Mouse (Mus musculus): ENCODE measurements around the gene Adgrv1. TPM values are rescaled to one million over a fixed set of nuclear protein-coding genes. Genes with fewer than 3 reads are reported as not detected.

The Adgrv1 gene
- polyA plus RNA-seq, 1 experiment from 2014 or later, result 16.7 TPM

- Histone ChIP-seq H3K4me2 (ENCODE audit: low read length) (no peak overlapping the region), H3K9ac (replicated peaks; ENCODE audit: low read length) (no peak overlapping the region), H3K36me3 (ENCODE audit: control insufficient read depth, insufficient read depth, low read length) (no peaks in the 10 kb centered on the region), H3K4me1 (ENCODE audit: control insufficient read depth, insufficient read depth, low read length) (no peaks in the 10 kb centered on the region), H3K27ac (replicated peaks; ENCODE audit: low read depth, low read length) (no peak overlapping the region), H3K9me3 (ENCODE audit: control insufficient read depth, low read length) (no peaks in the 10 kb centered on the region), H3K4me3 (replicated peaks; ENCODE audit: low read depth, low read length) (no peak overlapping the region), H3K27me3 (ENCODE audit: control insufficient read depth, insufficient read depth, low read length) (no peaks in the 10 kb centered on the region)
- 77% methylated on average over 4 of the region's 4 CpGs for WGBS
- DNase-seq (no peak), ATAC-seq (ENCODE audit: low FRiP score, low TSS enrichment) (no peak)
Measured at GRCm38 (mm10) chr13:81133336-81133735, 499.6 kb downstream of the Adgrv1 start.

- H3K4me3 ChIP-seq (replicated peaks; ENCODE audit: low read depth, low read length), result no peak overlapping the region
- H3K4me1 ChIP-seq (ENCODE audit: control insufficient read depth, insufficient read depth, low read length), result no peaks in the 10 kb centered on the region
- no peaks in the 10 kb centered on the region for H3K27me3 ChIP-seq (ENCODE audit: control insufficient read depth, insufficient read depth, low read length)
- DNase-seq (no peak), ATAC-seq (ENCODE audit: low FRiP score, low TSS enrichment) (no peak)
- no peak overlapping the region for H3K27ac ChIP-seq (replicated peaks; ENCODE audit: low read depth, low read length)
- H3K36me3 ChIP-seq (ENCODE audit: control insufficient read depth, insufficient read depth, low read length), result no peaks in the 10 kb centered on the region
- WGBS, result 77% methylated on average over 5 of the region's 5 CpGs
- H3K9me3 ChIP-seq (ENCODE audit: control insufficient read depth, low read length), result no peaks in the 10 kb centered on the region
- H3K4me2 ChIP-seq (ENCODE audit: low read length), result no peak overlapping the region
- H3K9ac ChIP-seq (replicated peaks; ENCODE audit: low read length), result no peak overlapping the region
Measured at GRCm38 (mm10) chr13:81132691-81133090, 500.3 kb downstream of the Adgrv1 start.

- Histone ChIP-seq H3K36me3 (ENCODE audit: control insufficient read depth, insufficient read depth, low read length) (no peaks in the 10 kb centered on the region), H3K9ac (replicated peaks; ENCODE audit: low read length) (no peak overlapping the region), H3K27ac (replicated peaks; ENCODE audit: low read depth, low read length) (no peak overlapping the region), H3K9me3 (ENCODE audit: control insufficient read depth, low read length) (no peaks in the 10 kb centered on the region), H3K27me3 (ENCODE audit: control insufficient read depth, insufficient read depth, low read length) (no peaks in the 10 kb centered on the region), H3K4me3 (replicated peaks; ENCODE audit: low read depth, low read length) (no peak overlapping the region), H3K4me1 (ENCODE audit: control insufficient read depth, insufficient read depth, low read length) (no peaks in the 10 kb centered on the region), H3K4me2 (ENCODE audit: low read length) (no peak overlapping the region)
- 27% methylated on average over 6 of the region's 6 CpGs for WGBS
- DNase-seq (no peak), ATAC-seq (ENCODE audit: low FRiP score, low TSS enrichment) (no peak)
Measured at GRCm38 (mm10) chr13:81131860-81132259, 501.1 kb downstream of the Adgrv1 start.

GRCm38 (mm10) chr13:81130742-81131524 lies 502.0 kb downstream of the Adgrv1 start:
- Histone ChIP-seq H3K9ac (replicated peaks; ENCODE audit: low read length) (no peak overlapping the region), H3K27me3 (ENCODE audit: control insufficient read depth, insufficient read depth, low read length) (no peaks in the 10 kb centered on the region), H3K4me2 (ENCODE audit: low read length) (no peak overlapping the region), H3K9me3 (ENCODE audit: control insufficient read depth, low read length) (no peaks in the 10 kb centered on the region), H3K4me1 (ENCODE audit: control insufficient read depth, insufficient read depth, low read length) (no peaks in the 10 kb centered on the region), H3K4me3 (replicated peaks; ENCODE audit: low read depth, low read length) (no peak overlapping the region), H3K36me3 (ENCODE audit: control insufficient read depth, insufficient read depth, low read length) (no peaks in the 10 kb centered on the region), H3K27ac (replicated peaks; ENCODE audit: low read depth, low read length) (no peak overlapping the region)
- 66% methylated on average over 4 of the region's 4 CpGs for WGBS
- ATAC-seq (ENCODE audit: low FRiP score, low TSS enrichment), result no peak
- no peak for DNase-seq

GRCm38 (mm10) chr13:81125846-81126245 lies 507.1 kb downstream of the Adgrv1 start:
- Histone ChIP-seq H3K27ac (replicated peaks; ENCODE audit: low read depth, low read length) (no peak overlapping the region), H3K4me2 (ENCODE audit: low read length) (no peak overlapping the region), H3K4me3 (replicated peaks; ENCODE audit: low read depth, low read length) (no peak overlapping the region), H3K9me3 (ENCODE audit: control insufficient read depth, low read length) (no peaks in the 10 kb centered on the region), H3K9ac (replicated peaks; ENCODE audit: low read length) (no peak overlapping the region), H3K27me3 (ENCODE audit: control insufficient read depth, insufficient read depth, low read length) (no peaks in the 10 kb centered on the region), H3K4me1 (ENCODE audit: control insufficient read depth, insufficient read depth, low read length) (no peaks in the 10 kb centered on the region), H3K36me3 (ENCODE audit: control insufficient read depth, insufficient read depth, low read length) (no peaks in the 10 kb centered on the region)
- DNase-seq (no peak), ATAC-seq (ENCODE audit: low FRiP score, low TSS enrichment) (no peak)
- WGBS, result 88% methylated on average over 4 of the region's 4 CpGs

- Histone ChIP-seq H3K9ac (replicated peaks; ENCODE audit: low read length) (no peak overlapping the region), H3K36me3 (ENCODE audit: control insufficient read depth, insufficient read depth, low read length) (no peaks in the 10 kb centered on the region), H3K27ac (replicated peaks; ENCODE audit: low read depth, low read length) (no peak overlapping the region), H3K4me1 (ENCODE audit: control insufficient read depth, insufficient read depth, low read length) (no peaks in the 10 kb centered on the region), H3K4me2 (ENCODE audit: low read length) (no peak overlapping the region), H3K9me3 (ENCODE audit: control insufficient read depth, low read length) (no peaks in the 10 kb centered on the region), H3K4me3 (replicated peaks; ENCODE audit: low read depth, low read length) (no peak overlapping the region), H3K27me3 (ENCODE audit: control insufficient read depth, insufficient read depth, low read length) (no peaks in the 10 kb centered on the region)
- WGBS, result 93% methylated on average over 2 of the region's 2 CpGs
- DNase-seq (no peak), ATAC-seq (ENCODE audit: low FRiP score, low TSS enrichment) (no peak)
Measured at GRCm38 (mm10) chr13:81122238-81122637, 510.7 kb downstream of the Adgrv1 start.

GRCm38 (mm10) chr13:81110479-81110878 lies 522.5 kb downstream of the Adgrv1 start:
- 93% methylated on average over 4 of the region's 4 CpGs for WGBS
- Histone ChIP-seq H3K4me1 (ENCODE audit: control insufficient read depth, insufficient read depth, low read length) (no peaks in the 10 kb centered on the region), H3K27ac (replicated peaks; ENCODE audit: low read depth, low read length) (no peak overlapping the region), H3K9me3 (ENCODE audit: control insufficient read depth, low read length) (no peaks in the 10 kb centered on the region), H3K27me3 (ENCODE audit: control insufficient read depth, insufficient read depth, low read length) (no peaks in the 10 kb centered on the region), H3K9ac (replicated peaks; ENCODE audit: low read length) (no peak overlapping the region), H3K36me3 (ENCODE audit: control insufficient read depth, insufficient read depth, low read length) (no peaks in the 10 kb centered on the region), H3K4me3 (replicated peaks; ENCODE audit: low read depth, low read length) (no peak overlapping the region), H3K4me2 (ENCODE audit: low read length) (no peak overlapping the region)
- DNase-seq (no peak), ATAC-seq (ENCODE audit: low FRiP score, low TSS enrichment) (no peak)

GRCm38 (mm10) chr13:81109676-81110075 lies 523.3 kb downstream of the Adgrv1 start:
- Histone ChIP-seq H3K36me3 (ENCODE audit: control insufficient read depth, insufficient read depth, low read length) (no peaks in the 10 kb centered on the region), H3K9ac (replicated peaks; ENCODE audit: low read length) (no peak overlapping the region), H3K4me1 (ENCODE audit: control insufficient read depth, insufficient read depth, low read length) (no peaks in the 10 kb centered on the region), H3K4me2 (ENCODE audit: low read length) (no peak overlapping the region), H3K9me3 (ENCODE audit: control insufficient read depth, low read length) (no peaks in the 10 kb centered on the region), H3K27me3 (ENCODE audit: control insufficient read depth, insufficient read depth, low read length) (no peaks in the 10 kb centered on the region), H3K4me3 (replicated peaks; ENCODE audit: low read depth, low read length) (no peak overlapping the region), H3K27ac (replicated peaks; ENCODE audit: low read depth, low read length) (no peak overlapping the region)
- DNase-seq (no peak), ATAC-seq (ENCODE audit: low FRiP score, low TSS enrichment) (no peak)
- 79% methylated on average over 6 of the region's 6 CpGs for WGBS

- no peak overlapping the region for H3K4me3 ChIP-seq (replicated peaks; ENCODE audit: low read depth, low read length)
- WGBS, result 87% methylated on average over 8 of the region's 8 CpGs
- no peak overlapping the region for H3K4me2 ChIP-seq (ENCODE audit: low read length)
- no peaks in the 10 kb centered on the region for H3K27me3 ChIP-seq (ENCODE audit: control insufficient read depth, insufficient read depth, low read length)
- H3K9ac ChIP-seq (replicated peaks; ENCODE audit: low read length), result no peak overlapping the region
- no peak overlapping the region for H3K27ac ChIP-seq (replicated peaks; ENCODE audit: low read depth, low read length)
- no peak for DNase-seq
- H3K4me1 ChIP-seq (ENCODE audit: control insufficient read depth, insufficient read depth, low read length), result no peaks in the 10 kb centered on the region
- H3K36me3 ChIP-seq (ENCODE audit: control insufficient read depth, insufficient read depth, low read length), result no peaks in the 10 kb centered on the region
- ATAC-seq (ENCODE audit: low FRiP score, low TSS enrichment), result no peak
- no peaks in the 10 kb centered on the region for H3K9me3 ChIP-seq (ENCODE audit: control insufficient read depth, low read length)
Measured at GRCm38 (mm10) chr13:81108526-81109302, 524.2 kb downstream of the Adgrv1 start.
